Mouse (Mus musculus): ENCODE measurements around the gene Ccnyl1.

DNA sequence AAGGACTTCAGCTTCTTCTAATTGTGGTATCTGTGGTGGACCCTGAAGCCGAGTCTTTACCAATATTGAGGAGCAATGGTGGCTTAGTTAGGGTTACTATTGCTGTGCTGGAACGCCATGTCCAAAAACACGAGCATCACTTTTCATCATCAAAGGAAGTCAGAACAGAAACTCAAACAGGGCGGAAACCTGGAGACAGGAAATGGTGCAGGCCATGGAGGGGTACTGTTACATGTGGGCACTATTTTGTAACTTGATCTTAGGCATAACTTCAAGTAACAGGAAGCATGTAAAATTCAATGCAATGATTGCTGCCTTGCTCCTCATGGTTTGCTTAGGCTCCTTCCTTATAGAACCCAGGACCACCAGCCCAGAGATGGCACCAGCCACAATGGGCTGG is 2.2 kb upstream of the Ccnyl1 start:
- no peak for TF ChIP-seq CTCF (IDR thresholded peaks at IDR 0.05; ENCODE audit: low read depth)
- no peak for TF ChIP-seq EP300 (optimal IDR thresholded peaks at IDR 0.05)

Measured in stomach, postnatal 0 days (tissue).